Comparison of ENCODE assay signal across 20 mouse cellular contexts in genomic region chr12:87374159-87374558, GRCm38 (mm10).
"Had no signal": no experiment of that assay in that cellular context is flagged by ENCODE, and none has a peak within 500 bp of the region (broad histone marks: within the 10 kb centered on the region; RNA-seq: fewer than 3 reads in every experiment).

No protein-coding gene starts in this region.

- H3K27ac ChIP-seq: layer of hippocampus, adult 2 months; limb, embryonic 10.5 days; limb, embryonic 13.5 days; liver, embryonic 12.5 days; liver, embryonic 15.5 days; midbrain, embryonic 13.5 days; neural tube, embryonic 13.5 days had no signal

- ATAC-seq: liver, embryonic 12.5 days; lung, postnatal 0 days; midbrain, embryonic 13.5 days; midbrain, embryonic 16.5 days had no signal

- H3K4me3 ChIP-seq: layer of hippocampus, adult 2 months; limb, embryonic 10.5 days; limb, embryonic 13.5 days; liver, embryonic 12.5 days; liver, embryonic 15.5 days; midbrain, embryonic 13.5 days; myocyte; neural tube, embryonic 13.5 days had no signal

- H3K36me3 ChIP-seq: limb, embryonic 10.5 days; liver, embryonic 12.5 days; liver, embryonic 15.5 days; midbrain, embryonic 13.5 days; neural tube, embryonic 13.5 days had no signal

- H3K4me2 ChIP-seq: limb, embryonic 13.5 days; liver, embryonic 12.5 days; liver, embryonic 15.5 days; lung, embryonic 14.5 days; midbrain, embryonic 13.5 days; neural tube, embryonic 13.5 days had no signal

- H3K27me3 ChIP-seq: limb, embryonic 13.5 days; liver, embryonic 12.5 days; liver, embryonic 15.5 days; midbrain, embryonic 13.5 days; neural tube, embryonic 13.5 days had no signal

- H3K4me1 ChIP-seq: midbrain, embryonic 13.5 days had no signal

- H3K9ac ChIP-seq: limb, embryonic 13.5 days; liver, embryonic 12.5 days; liver, embryonic 15.5 days; lung, embryonic 14.5 days; midbrain, embryonic 13.5 days; neural tube, embryonic 13.5 days had no signal

- DNase-seq: kidney, adult 18-20 months; kidney, adult 9 months; kidney, postnatal 14 days; kidney, postnatal 4 days; layer of hippocampus, adult 9-11 months; liver; lung, embryonic 14.5 days; right cerebral cortex, postnatal 14 days; thymus, adult 18-20 months; thymus, postnatal 36 days had no signal

- H3K9me3 ChIP-seq: limb, embryonic 10.5 days; limb, embryonic 13.5 days; liver, embryonic 12.5 days; liver, embryonic 15.5 days; midbrain, embryonic 13.5 days; neural tube, embryonic 13.5 days had no signal
